Mouse (Mus musculus) thymus, adult 2 months (tissue): ENCODE results near the gene Cers2. TPM values are rescaled to one million over a fixed set of nuclear protein-coding genes. Genes with fewer than 3 reads are reported as not detected.

Experiments used
- DNase-seq: peaks from one replicate; pipeline ENCODE4 v3.0.0; 2021
- H3K27ac ChIP-seq: fragments of 200-500 bp; 2 replicates; pipeline ENCODE4 v1.5.1; 2012; ENCODE audit warnings: low read length, control low read depth; ENCODE audit not compliant: control insufficient read depth, insufficient read depth
- H3K27me3 ChIP-seq: fragments of 200-500 bp; 2 replicates; pipeline ENCODE4 v1.6.1; 2012; ENCODE audit warnings: mild to moderate bottlenecking, low read length, moderate library complexity, mixed read lengths; ENCODE audit not compliant: control insufficient read depth, insufficient read depth
- H3K36me3 ChIP-seq: fragments of 200-500 bp; 2 replicates; pipeline ENCODE4 v1.6.1; 2012; ENCODE audit warnings: mild to moderate bottlenecking, low read length, moderate library complexity; ENCODE audit not compliant: control insufficient read depth, insufficient read depth
- H3K4me1 ChIP-seq: fragments of 200-500 bp; replicated peaks from 2 replicates; pipeline ENCODE4 v1.6.1; 2012; ENCODE audit warnings: low read length; ENCODE audit not compliant: control insufficient read depth, insufficient read depth
- H3K4me3 ChIP-seq: fragments of 200-500 bp; 2 replicates; pipeline ENCODE4 v1.5.1; 2012; ENCODE audit warnings: mild to moderate bottlenecking, low read length, control low read depth, moderate library complexity; ENCODE audit not compliant: control insufficient read depth, insufficient read depth
- CTCF ChIP-seq: fragments of 200-500 bp; IDR thresholded peaks from 2 replicates; pipeline ENCODE4 v1.5.1; 2012; ENCODE audit warnings: mild to moderate bottlenecking, control low read depth, low read length, moderate library complexity, borderline replicate concordance; ENCODE audit not compliant: control insufficient read depth, poor library complexity, insufficient read depth; ENCODE audit errors: extremely low read depth
- POLR2A ChIP-seq: fragments of 200-500 bp; IDR thresholded peaks from 2 replicates; pipeline ENCODE4 v1.6.1; 2012; ENCODE audit warnings: mild to moderate bottlenecking, low read length, control low read depth, moderate library complexity; ENCODE audit not compliant: control insufficient read depth, poor library complexity, insufficient read depth; ENCODE audit errors: extremely low read depth
- WGBS: fragments of 180-500 bp; shearing (Covaris S2); methylation state at CpG from one replicate; pipeline ENCODE4 v1.1.7; 2018; 5-methylcytosine and 5-hydroxymethylcytosine counted together
- polyA plus RNA-seq: library from polyadenylated mRNA; depleted of rRNA; stranded (reverse); fragments of >200 nt; gene quantifications from 2 replicates; pipeline ENCODE4 v1.2.3, GENCODE M21; 2012

Gene Cers2
- polyA plus RNA-seq, 1 experiment = 129 TPM

- peaks cover 5% of the 10 kb centered on the region; the same call in 1 of the 2 replicates for H3K36me3 ChIP-seq
- TF ChIP-seq CTCF = no peak
- TF ChIP-seq POLR2A = no peak
- DNase-seq = no peak
- H3K27me3 ChIP-seq = no peaks in the 10 kb centered on the region
- WGBS = 76% methylated on average over 7 of the region's 7 CpGs
- no peak overlapping the region for H3K27ac ChIP-seq
- H3K4me1 ChIP-seq = peaks cover 15% of the 10 kb centered on the region
- H3K4me3 ChIP-seq = no peak overlapping the region
Observed at GRCm38 (mm10) chr3:95286510-95286909, 28.1 kb upstream of the Cers2 start.

GRCm38 (mm10) chr3:95287541-95287940 is 27.1 kb upstream of the Cers2 start:
- TF ChIP-seq CTCF (no peak), POLR2A (no peak)
- Histone ChIP-seq H3K27me3 (no peaks in the 10 kb centered on the region), H3K27ac (no peak overlapping the region), H3K4me1 (peaks cover 15% of the 10 kb centered on the region), H3K4me3 (no peak overlapping the region), H3K36me3 (peaks cover 5% of the 10 kb centered on the region; the same call in 1 of the 2 replicates)
- DNase-seq = no peak
- 95% methylated on average over 3 of the region's 3 CpGs for WGBS

- over 99% methylated on average over 4 of the region's 4 CpGs for WGBS
- TF ChIP-seq CTCF (no peak), POLR2A (no peak)
- no peak for DNase-seq
- Histone ChIP-seq H3K27ac (no peak overlapping the region), H3K4me1 (peaks cover 16% of the 10 kb centered on the region), H3K27me3 (no peaks in the 10 kb centered on the region), H3K36me3 (peaks cover 5% of the 10 kb centered on the region; the same call in 1 of the 2 replicates), H3K4me3 (no peak overlapping the region)
Observed at GRCm38 (mm10) chr3:95289419-95289818, 25.2 kb upstream of the Cers2 start.

GRCm38 (mm10) chr3:95290156-95290555 is 24.4 kb upstream of the Cers2 start:
- no peak for DNase-seq
- Histone ChIP-seq H3K4me3 (no peak overlapping the region), H3K27ac (no peak overlapping the region), H3K27me3 (no peaks in the 10 kb centered on the region), H3K36me3 (peaks cover 5% of the 10 kb centered on the region; the same call in 1 of the 2 replicates), H3K4me1 (peaks cover 21% of the 10 kb centered on the region)
- TF ChIP-seq POLR2A (no peak), CTCF (no peak)
- WGBS = 92% methylated on average over 6 of the region's 6 CpGs

- peaks cover 21% of the 10 kb centered on the region for H3K4me1 ChIP-seq
- no peak for DNase-seq
- H3K27me3 ChIP-seq = no peaks in the 10 kb centered on the region
- H3K4me3 ChIP-seq = no peak overlapping the region
- TF ChIP-seq POLR2A = no peak
- no peak for TF ChIP-seq CTCF
- WGBS = 40% methylated on average over 4 of the region's 4 CpGs
- peaks cover 5% of the 10 kb centered on the region; the same call in 1 of the 2 replicates for H3K36me3 ChIP-seq
- H3K27ac ChIP-seq = no peak overlapping the region
Observed at GRCm38 (mm10) chr3:95291041-95291440, 23.6 kb upstream of the Cers2 start.

- Histone ChIP-seq H3K4me1 (peaks cover 17% of the 10 kb centered on the region), H3K27ac (no peak overlapping the region), H3K4me3 (no peak overlapping the region), H3K27me3 (no peaks in the 10 kb centered on the region), H3K36me3 (peaks cover 5% of the 10 kb centered on the region; the same call in 1 of the 2 replicates)
- WGBS = 98% methylated on average over 2 of the region's 2 CpGs
- no peak for TF ChIP-seq POLR2A
- TF ChIP-seq CTCF = no peak
- no peak for DNase-seq
Observed at GRCm38 (mm10) chr3:95292899-95293298, 21.7 kb upstream of the Cers2 start.

- Histone ChIP-seq H3K4me3 (no peak overlapping the region), H3K36me3 (no peaks in the 10 kb centered on the region), H3K27me3 (no peaks in the 10 kb centered on the region), H3K27ac (no peak overlapping the region), H3K4me1 (peaks cover 17% of the 10 kb centered on the region)
- TF ChIP-seq CTCF (no peak), POLR2A (no peak)
- WGBS = 31% methylated on average over 11 of the region's 11 CpGs
- no peak for DNase-seq
Observed at GRCm38 (mm10) chr3:95293537-95293936, 21.1 kb upstream of the Cers2 start.
